ENCODE assay signal across 16 mouse cellular contexts in the genomic region with DNA sequence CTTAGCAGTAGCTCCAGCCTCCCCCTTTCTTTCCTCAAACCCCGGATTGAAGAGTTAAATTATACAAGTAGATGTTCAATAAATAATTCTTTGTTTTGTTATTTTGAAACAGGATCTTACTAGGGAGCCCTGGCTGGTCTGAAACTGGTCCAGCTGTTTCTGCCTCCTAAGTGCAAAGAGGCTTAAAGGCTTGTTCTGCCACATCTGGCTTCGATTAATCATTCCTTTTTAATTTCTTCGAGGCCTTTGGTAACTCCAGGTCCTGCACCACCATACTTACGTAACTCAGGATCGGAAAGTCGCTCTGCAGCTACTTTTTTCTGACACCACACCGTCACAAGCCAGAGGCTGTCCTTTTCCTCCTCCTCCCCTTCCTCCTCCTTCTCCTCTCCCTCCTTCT.
"Had no signal": no experiment of that assay in that cellular context is flagged by ENCODE, and none has a peak within 500 bp of the region (broad histone marks: within the 10 kb centered on the region; RNA-seq: fewer than 3 reads in every experiment).

No protein-coding gene starts in this region.

- H3K36me3 ChIP-seq: kidney, embryonic 15.5 days; limb, embryonic 15.5 days; liver, embryonic 12.5 days; midbrain, embryonic 15.5 days; neural tube, embryonic 13.5 days had no signal

- ATAC-seq: liver, embryonic 12.5 days; midbrain, embryonic 15.5 days had no signal

- H3K27ac ChIP-seq: kidney, embryonic 15.5 days; left cerebral cortex, adult 2 months; limb, embryonic 15.5 days; liver, embryonic 12.5 days; midbrain, embryonic 15.5 days; neural tube, embryonic 13.5 days had no signal

- DNase-seq: kidney, adult 2 months; kidney, postnatal 14 days; lung, embryonic 14.5 days; lung, postnatal 10 days; lung, postnatal 4 days; right cerebral cortex, adult 18-20 months; right cerebral cortex, postnatal 25 days; thymus, postnatal 36 days had no signal

- H3K4me1 ChIP-seq: kidney, embryonic 15.5 days; limb, embryonic 15.5 days; liver, embryonic 12.5 days; midbrain, embryonic 15.5 days; neural tube, embryonic 13.5 days had no signal

- H3K27me3 ChIP-seq: kidney, embryonic 15.5 days; limb, embryonic 15.5 days; midbrain, embryonic 15.5 days had no signal

- H3K9me3 ChIP-seq: kidney, embryonic 15.5 days; limb, embryonic 15.5 days; liver, embryonic 12.5 days; megakaryocyte, embryonic 14.5 days; midbrain, embryonic 15.5 days; neural tube, embryonic 13.5 days had no signal

- H3K9ac ChIP-seq: kidney, embryonic 15.5 days; limb, embryonic 15.5 days; liver, embryonic 12.5 days; lung, embryonic 14.5 days; midbrain, embryonic 15.5 days; neural tube, embryonic 13.5 days had no signal

- H3K4me2 ChIP-seq: kidney, embryonic 15.5 days; limb, embryonic 15.5 days; liver, embryonic 12.5 days; lung, embryonic 14.5 days; midbrain, embryonic 11.5 days; midbrain, embryonic 15.5 days; neural tube, embryonic 13.5 days had no signal

- H3K4me3 ChIP-seq: kidney, embryonic 15.5 days; left cerebral cortex, adult 2 months; limb, embryonic 15.5 days; liver, embryonic 12.5 days; megakaryocyte, embryonic 14.5 days; midbrain, embryonic 15.5 days; neural tube, embryonic 13.5 days had no signal
